In genomic region chr9:25027581-25027980, GRCm38 (mm10) we compare ENCODE assay signal across 8 mouse cellular contexts.
DNase-seq lines count a peak whose midpoint lies in the region; ATAC-seq and TF ChIP-seq lines count a peak whose summit lies in the region.

No protein-coding gene starts in this region.

- ATAC-seq in neural tube, embryonic 15.5 days (ENCODE audit: low FRiP score) = no peak

- intact Hi-C loops in heart, postnatal 10 days (cut with DNase I) = loop anchor here (2.0 to 5.0 kb wide), 4 partner anchors 50 to 330 kb away; partner anchors contain the start of gene Dpy19l2

- DNase-seq in neural tube, embryonic 10.5 days (ENCODE audit: extremely low spot score, low spot score) = peak; percentile 73
- peak; percentile 74 for DNase-seq in adrenal gland, postnatal 10 days
- peak; percentile 70 for DNase-seq in embryonic facial prominence, embryonic 10.5 days (ENCODE audit: low spot score)
- DNase-seq in heart, postnatal 10 days = peak; percentile 78 to 85
- DNase-seq in layer of hippocampus, postnatal 10 days (ENCODE audit: low spot score in 2 of 2) = peak; percentile 73 to 77
- DNase-seq in mesoderm, embryonic 11.5 days (ENCODE audit: low read depth, low spot score) = peak; percentile 76

- H3K9me3 ChIP-seq in neural tube, embryonic 15.5 days (replicated peaks) = no peaks in the 10 kb centered on the region
- H3K9me3 ChIP-seq in embryonic facial prominence, embryonic 10.5 days = no peaks in the 10 kb centered on the region

- no peak overlapping the region for H3K27ac ChIP-seq in neural tube, embryonic 15.5 days (replicated peaks)
- H3K27ac ChIP-seq in embryonic facial prominence, embryonic 10.5 days (replicated peaks) = no peak overlapping the region
- H3K27ac ChIP-seq in testis, adult 2 months (ENCODE audit: control insufficient read depth, insufficient read depth, low read depth, low read length) = no peak overlapping the region

- no peak for TF ChIP-seq POLR2A in testis, adult 2 months (IDR thresholded peaks at IDR 0.05; ENCODE audit: control insufficient read depth, low read depth, low read length)

- 10% methylated on average over 8 of the region's 8 CpGs for WGBS in neural tube, embryonic 15.5 days
- 9% methylated on average over 8 of the region's 8 CpGs for WGBS in embryonic facial prominence, embryonic 10.5 days

- no peaks in the 10 kb centered on the region for H3K36me3 ChIP-seq in neural tube, embryonic 15.5 days
- H3K36me3 ChIP-seq in embryonic facial prominence, embryonic 10.5 days (replicated peaks) = no peaks in the 10 kb centered on the region
- no peaks in the 10 kb centered on the region for H3K36me3 ChIP-seq in testis, adult 2 months (ENCODE audit: control insufficient read depth, insufficient read depth, low read length)

- H3K4me3 ChIP-seq in neural tube, embryonic 15.5 days (replicated peaks) = no peak overlapping the region
- H3K4me3 ChIP-seq in embryonic facial prominence, embryonic 10.5 days = no peak overlapping the region
- H3K4me3 ChIP-seq in testis, adult 2 months (ENCODE audit: control insufficient read depth, low read depth, low read length) = no peak overlapping the region

- peak; percentile 10; the same call in 1 of the 2 replicates for TF ChIP-seq CTCF in testis, adult 2 months (IDR thresholded peaks at IDR 0.05; ENCODE audit: control insufficient read depth, insufficient read depth, insufficient replicate concordance, low read depth, low read length)

- H3K9ac ChIP-seq in neural tube, embryonic 15.5 days (replicated peaks) = no peak overlapping the region

- no peaks in the 10 kb centered on the region; the same call in 1 of the 2 replicates for H3K27me3 ChIP-seq in neural tube, embryonic 15.5 days (replicated peaks)
- peaks cover 7% of the 10 kb centered on the region; the same call in 1 of the 2 replicates for H3K27me3 ChIP-seq in embryonic facial prominence, embryonic 10.5 days (replicated peaks; ENCODE audit: low read depth, poor library complexity, severe bottlenecking)
- H3K27me3 ChIP-seq in testis, adult 2 months (ENCODE audit: control insufficient read depth, insufficient read depth, low read length) = no peaks in the 10 kb centered on the region

- H3K4me1 ChIP-seq in neural tube, embryonic 15.5 days = no peaks in the 10 kb centered on the region
- no peaks in the 10 kb centered on the region for H3K4me1 ChIP-seq in embryonic facial prominence, embryonic 10.5 days
- H3K4me1 ChIP-seq in testis, adult 2 months (ENCODE audit: control insufficient read depth, insufficient read depth, low read length) = no peaks in the 10 kb centered on the region

- H3K4me2 ChIP-seq in neural tube, embryonic 15.5 days = no peak overlapping the region
